9 mouse cellular contexts compared by ENCODE assay signal in the genomic region with DNA sequence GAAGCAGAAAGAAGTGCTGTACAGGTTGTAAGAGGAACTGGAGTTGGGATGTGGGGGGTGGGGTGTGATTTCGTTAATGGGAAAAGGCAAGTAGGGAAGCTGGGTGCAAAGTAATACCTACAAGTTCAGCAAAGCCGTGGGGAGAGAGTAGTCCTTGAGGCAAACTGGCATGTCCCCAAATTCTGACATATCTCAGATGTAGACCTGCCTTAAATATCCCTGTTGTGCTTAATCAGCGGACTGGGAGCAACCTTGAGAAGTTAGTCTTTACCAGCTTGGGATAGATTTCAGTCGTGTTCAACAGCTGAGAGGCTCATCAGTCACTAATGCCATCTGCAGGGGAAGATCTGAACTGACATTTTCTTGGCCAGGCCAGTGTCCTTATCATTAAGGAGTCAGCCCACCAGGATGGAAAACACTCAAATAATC. TPM values are rescaled to one million over a fixed set of nuclear protein-coding genes. Genes with fewer than 3 reads are reported as not detected.
DNase-seq lines count a peak whose midpoint lies in the region; ATAC-seq and TF ChIP-seq lines count a peak whose summit lies in the region.
"Had no signal": no experiment of that assay in that cellular context is flagged by ENCODE, and none has a peak within 500 bp of the region (broad histone marks: within the 10 kb centered on the region; RNA-seq: fewer than 3 reads in every experiment).

No protein-coding gene starts in this region.

- H3K4me2 ChIP-seq in heart, embryonic 16.5 days (ENCODE audit: low read depth, low read length): peak overlapping the region; percentile 86

- ATAC-seq in G1E (ENCODE audit: extremely low read depth, insufficient number of reproducible peaks, low FRiP score, poor library complexity, severe bottlenecking): peak; percentile 35
- ATAC-seq in heart, embryonic 16.5 days (replicated peaks; ENCODE audit: extremely low read depth, insufficient read depth, low FRiP score): no peak
- peak; percentile 60 for ATAC-seq in megakaryocyte-erythroid progenitor cell, adult 5-6 weeks (replicated peaks; ENCODE audit: low FRiP score, low TSS enrichment, poor library complexity, severe bottlenecking)

- peak; percentile 55 to 82 for DNase-seq in adrenal gland, adult (ENCODE audit: inconsistent age in 2 of 2, low spot score in 1 of 2)
- DNase-seq in adrenal gland, adult 8-10 months: no peak
- peak; percentile 39 for DNase-seq in G1E (ENCODE audit: low spot score)
- DNase-seq in embryo, embryonic 10 days (ENCODE audit: low spot score): peak; percentile 72
- peak; percentile 29 to 40 for DNase-seq in kidney, postnatal 4 days
- DNase-seq in splenic B cell, adult 2 months (ENCODE audit: low read depth, low spot score): peak; percentile 70

- H3K9ac ChIP-seq in heart, embryonic 16.5 days (ENCODE audit: low read length): peak overlapping the region; percentile 73

- H3K4me3 ChIP-seq in G1E (ENCODE audit: low read depth, low read length): peak overlapping the region; percentile 97
- peak overlapping the region; percentile 80 for H3K4me3 ChIP-seq in heart, embryonic 16.5 days (ENCODE audit: low read length)

- peaks cover 56% of the 10 kb centered on the region for H3K4me1 ChIP-seq in G1E (ENCODE audit: insufficient read depth, low read depth, low read length)
- peaks cover 26% of the 10 kb centered on the region for H3K4me1 ChIP-seq in heart, embryonic 16.5 days (ENCODE audit: control insufficient read depth, insufficient read depth, low read length)

- no peaks in the 10 kb centered on the region for H3K27me3 ChIP-seq in G1E (ENCODE audit: insufficient read depth, low read length)
- H3K27me3 ChIP-seq in heart, embryonic 16.5 days (ENCODE audit: control insufficient read depth, insufficient read depth, low read length): no peaks in the 10 kb centered on the region
- no peaks in the 10 kb centered on the region for H3K27me3 ChIP-seq in splenic B cell, adult 2 months (ENCODE audit: control insufficient read depth, insufficient read depth, low read length, poor library complexity, severe bottlenecking)

- WGBS in heart, embryonic 16.5 days: 17% methylated on average over 4 of the region's 4 CpGs

- TF ChIP-seq CTCF in G1E (IDR thresholded peaks at IDR 0.05; ENCODE audit: low read depth, low read length): no peak

- no peaks in the 10 kb centered on the region for H3K9me3 ChIP-seq in G1E (replicated peaks)
- H3K9me3 ChIP-seq in heart, embryonic 16.5 days (replicated peaks; ENCODE audit: control insufficient read depth, low read length): no peaks in the 10 kb centered on the region

- peak overlapping the region; percentile 93 for H3K27ac ChIP-seq in heart, embryonic 16.5 days (ENCODE audit: low read length)

- H3K36me3 ChIP-seq in G1E (replicated peaks): peaks cover 20% of the 10 kb centered on the region
- H3K36me3 ChIP-seq in heart, embryonic 16.5 days (ENCODE audit: control insufficient read depth, insufficient read depth): no peaks in the 10 kb centered on the region
- no peaks in the 10 kb centered on the region for H3K36me3 ChIP-seq in splenic B cell, adult 2 months (ENCODE audit: control insufficient read depth, insufficient read depth, low read length, poor library complexity, severe bottlenecking)

RNA-seq across cellular contexts. Expression of a gene that starts 0.3 kb away (rescaled TPM):
- total RNA-seq in adrenal gland, adult 8-10 months (2022): 10 to 100 TPM; 66.0 to 88.0 (median 76.6) TPM
- total RNA-seq in G1E (2014; fragmentation: Nextera tagmentation) (31.8 and 32.6 TPM in 2 replicates), G1E (2017) (47.5 and 50.0 TPM in 2 replicates)
- polyA plus RNA-seq in G1E (2012): 6.5 and 7.1 TPM in 2 replicates
- polyA plus RNA-seq in heart, embryonic 16.5 days (2015; fragmentation: Nextera tagmentation; extraction: Ambion mirVana): 18.3 and 18.7 TPM in 2 replicates
- 19.0 and 23.6 TPM in 2 replicates for total RNA-seq in megakaryocyte-erythroid progenitor cell, adult 5-6 weeks (2014; fragmentation: Nextera tagmentation)
- total RNA-seq in megakaryocyte-erythroid progenitor cell, adult 5-6 weeks (2017): 52.6 and 58.0 TPM in 2 replicates

RNA-seq across cellular contexts. Expression of a gene that starts 48.6 kb away (rescaled TPM):
- total RNA-seq in adrenal gland, adult 8-10 months (2022): not detected
- total RNA-seq in G1E (2014; fragmentation: Nextera tagmentation) (not detected in 2 replicates), G1E (2017) (0.22 TPM in 1 of 2 replicates, not detected in the other)
- not detected in 2 replicates for polyA plus RNA-seq in G1E (2012)
- polyA plus RNA-seq in heart, embryonic 16.5 days (2015; fragmentation: Nextera tagmentation; extraction: Ambion mirVana): 0.56 and 0.72 TPM in 2 replicates
- total RNA-seq in megakaryocyte-erythroid progenitor cell, adult 5-6 weeks (2014; fragmentation: Nextera tagmentation): not detected in 2 replicates
- total RNA-seq in megakaryocyte-erythroid progenitor cell, adult 5-6 weeks (2017): not detected in 2 replicates
- polyA plus RNA-seq: C2C12 had no signal
